Mouse (Mus musculus) testis, adult 2 months (tissue): ENCODE measurements around the gene Neu2. TPM values are rescaled to one million over a fixed set of nuclear protein-coding genes. Genes with fewer than 3 reads are reported as not detected.

Experiments
- H3K27ac ChIP-seq: fragments of 200-500 bp; 2 replicates; pipeline ENCODE4 v1.5.1; 2012; ENCODE audit warnings: low read depth, low read length; ENCODE audit not compliant: control insufficient read depth, insufficient read depth
- H3K27me3 ChIP-seq: fragments of 200-500 bp; 2 replicates; pipeline ENCODE4 v1.6.1; 2012; ENCODE audit warnings: mild to moderate bottlenecking, low read length, moderate library complexity; ENCODE audit not compliant: control insufficient read depth, insufficient read depth
- H3K36me3 ChIP-seq: fragments of 200-500 bp; 2 replicates; pipeline ENCODE4 v1.6.1; 2012; ENCODE audit warnings: mild to moderate bottlenecking, low read length; ENCODE audit not compliant: control insufficient read depth, insufficient read depth
- H3K4me1 ChIP-seq: fragments of 200-500 bp; 2 replicates; pipeline ENCODE4 v1.6.1; 2012; ENCODE audit warnings: low read length; ENCODE audit not compliant: control insufficient read depth, insufficient read depth
- H3K4me3 ChIP-seq: fragments of 200-500 bp; 2 replicates; pipeline ENCODE4 v1.5.1; 2012; ENCODE audit warnings: low read depth, mild to moderate bottlenecking, low read length, moderate library complexity, mixed read lengths; ENCODE audit not compliant: control insufficient read depth
- CTCF ChIP-seq: fragments of 200-500 bp; IDR thresholded peaks from 2 replicates; pipeline ENCODE4 v1.5.1; 2012; ENCODE audit warnings: low read depth, mild to moderate bottlenecking, inconsistent platforms, low read length, moderate library complexity; ENCODE audit not compliant: control insufficient read depth, insufficient read depth, insufficient replicate concordance
- POLR2A ChIP-seq: fragments of 200-500 bp; IDR thresholded peaks from 2 replicates; pipeline ENCODE4 v1.6.1; 2012; ENCODE audit warnings: low read depth, mild to moderate bottlenecking, inconsistent platforms, low read length, moderate library complexity; ENCODE audit not compliant: control insufficient read depth
- polyA plus RNA-seq: library from polyadenylated mRNA; depleted of rRNA; stranded (reverse); fragments of >200 nt; gene quantifications from 2 replicates; pipeline ENCODE4 v1.2.3, GENCODE M21; 2012; rRNA removed

Gene Neu2
- polyA plus RNA-seq, 1 experiment = 0.59 TPM

DNA sequence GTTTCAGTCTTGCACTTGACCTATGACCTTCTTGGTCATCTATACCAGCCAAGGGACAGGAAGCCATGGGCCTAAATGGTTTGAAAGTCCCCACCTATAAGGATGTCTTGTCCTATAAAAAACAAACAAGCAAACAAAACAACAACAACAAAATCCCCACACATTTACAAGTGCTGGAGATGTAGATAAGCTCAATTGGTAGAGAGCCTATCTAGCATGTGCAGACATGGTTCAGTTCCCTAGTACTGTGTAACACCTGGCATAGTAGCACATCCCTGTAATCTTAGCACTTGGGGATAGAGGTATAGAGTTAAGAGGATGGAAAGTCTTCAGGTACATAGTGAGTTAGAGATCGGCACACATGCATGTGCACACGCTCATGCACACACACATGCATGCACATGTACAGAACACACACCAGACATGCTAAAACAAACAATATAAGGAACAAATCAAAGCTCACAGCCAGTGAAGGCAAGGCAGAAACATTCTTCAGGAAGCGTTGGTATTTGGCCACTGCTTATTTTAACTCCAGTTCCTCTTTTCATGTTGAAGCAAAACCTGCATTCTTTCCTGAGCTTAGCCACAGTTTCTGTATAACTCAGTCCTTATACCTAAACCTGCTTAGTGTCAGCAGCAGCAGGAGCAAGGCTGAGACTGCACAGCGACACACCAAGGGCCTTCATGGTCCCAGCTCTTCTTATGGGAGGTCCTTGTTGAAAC lies 128.3 kb downstream of the Neu2 start:
- peak overlapping the region; percentile 48 for H3K4me3 ChIP-seq
- no peaks in the 10 kb centered on the region for H3K27me3 ChIP-seq
- TF ChIP-seq CTCF (no peak), POLR2A (no peak)
- no peaks in the 10 kb centered on the region for H3K36me3 ChIP-seq
- peaks cover 4% of the 10 kb centered on the region; the same call in 1 of the 2 replicates for H3K4me1 ChIP-seq
- no peak overlapping the region for H3K27ac ChIP-seq

DNA sequence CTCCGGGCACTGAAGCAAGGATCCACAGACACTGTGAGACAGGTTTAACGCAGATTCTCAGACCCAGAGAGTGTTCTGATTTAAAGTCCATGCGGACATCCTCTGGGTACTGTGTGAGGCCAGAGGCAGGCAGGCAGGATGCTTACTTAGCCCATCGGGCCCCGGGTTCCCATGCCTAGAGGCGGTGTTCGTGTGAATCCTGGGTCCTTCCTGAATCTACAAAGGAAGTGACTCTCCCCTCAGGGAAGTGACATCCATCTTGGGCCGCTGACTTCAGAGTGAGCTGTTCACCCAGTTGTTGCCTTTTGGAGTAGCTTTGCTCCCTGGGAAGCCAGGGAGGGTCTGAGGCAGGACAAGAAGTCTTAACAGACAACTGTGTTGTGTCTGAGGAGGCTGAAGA lies 130.0 kb downstream of the Neu2 start:
- H3K27ac ChIP-seq = peak overlapping the region; percentile 35; the same call in 1 of the 2 replicates
- no peaks in the 10 kb centered on the region for H3K27me3 ChIP-seq
- peaks cover 4% of the 10 kb centered on the region; the same call in 1 of the 2 replicates for H3K4me1 ChIP-seq
- peak overlapping the region; percentile 62 for H3K4me3 ChIP-seq
- TF ChIP-seq POLR2A = no peak
- TF ChIP-seq CTCF = no peak
- no peaks in the 10 kb centered on the region for H3K36me3 ChIP-seq

DNA sequence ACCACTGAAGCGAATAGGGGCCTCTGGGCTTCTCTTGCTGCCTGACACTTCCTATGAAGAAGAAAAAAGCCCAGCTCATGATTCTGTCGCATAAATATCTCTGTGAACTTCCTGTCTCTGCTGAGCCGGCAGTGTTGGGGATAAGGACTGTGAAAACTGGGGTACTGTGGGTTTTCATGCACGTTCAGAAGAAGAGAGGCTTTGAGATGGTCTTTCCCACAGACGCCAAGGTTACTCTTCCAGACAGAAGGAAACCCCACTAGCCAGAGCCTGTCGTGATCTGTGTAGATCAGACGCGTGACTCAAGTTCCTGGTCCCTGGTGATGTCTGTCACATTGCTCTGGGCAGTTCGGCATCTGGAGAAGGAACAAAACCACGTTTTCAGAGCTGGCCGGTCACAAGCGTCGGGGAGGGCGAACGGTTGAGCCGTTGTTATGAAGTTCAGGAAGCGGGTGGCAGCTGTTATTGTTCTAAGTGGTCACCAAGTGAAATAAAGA lies 130.5 kb downstream of the Neu2 start:
- Histone ChIP-seq H3K4me3 (peak overlapping the region; percentile 62), H3K36me3 (no peaks in the 10 kb centered on the region), H3K27ac (no peak overlapping the region), H3K4me1 (peaks cover 4% of the 10 kb centered on the region; the same call in 1 of the 2 replicates), H3K27me3 (no peaks in the 10 kb centered on the region)
- no peak for TF ChIP-seq CTCF
- TF ChIP-seq POLR2A = no peak

DNA sequence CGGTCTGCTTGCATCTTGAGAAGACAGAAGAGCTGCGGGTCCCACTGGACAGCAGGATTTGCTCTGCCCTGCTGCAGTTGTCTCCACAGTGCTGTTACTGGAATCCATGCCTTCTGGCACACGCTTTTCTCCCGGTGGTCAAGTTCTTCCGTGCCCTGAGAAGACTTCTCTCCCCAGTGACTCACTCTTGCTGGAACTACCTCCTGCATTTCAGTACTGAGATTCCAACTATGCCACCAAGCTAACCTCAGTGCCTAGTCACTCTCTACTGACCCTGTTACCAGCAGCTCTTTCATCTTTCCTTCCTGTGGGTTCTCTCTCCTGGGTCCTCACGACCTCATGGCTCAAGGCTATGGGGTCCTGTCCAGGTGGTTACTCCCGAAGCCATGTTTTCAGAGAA lies 133.3 kb downstream of the Neu2 start:
- no peaks in the 10 kb centered on the region for H3K27me3 ChIP-seq
- H3K27ac ChIP-seq = no peak overlapping the region
- H3K4me3 ChIP-seq = no peak overlapping the region
- H3K36me3 ChIP-seq = no peaks in the 10 kb centered on the region
- TF ChIP-seq CTCF = no peak
- no peak for TF ChIP-seq POLR2A
- H3K4me1 ChIP-seq = no peaks in the 10 kb centered on the region; the same call in 1 of the 2 replicates

DNA sequence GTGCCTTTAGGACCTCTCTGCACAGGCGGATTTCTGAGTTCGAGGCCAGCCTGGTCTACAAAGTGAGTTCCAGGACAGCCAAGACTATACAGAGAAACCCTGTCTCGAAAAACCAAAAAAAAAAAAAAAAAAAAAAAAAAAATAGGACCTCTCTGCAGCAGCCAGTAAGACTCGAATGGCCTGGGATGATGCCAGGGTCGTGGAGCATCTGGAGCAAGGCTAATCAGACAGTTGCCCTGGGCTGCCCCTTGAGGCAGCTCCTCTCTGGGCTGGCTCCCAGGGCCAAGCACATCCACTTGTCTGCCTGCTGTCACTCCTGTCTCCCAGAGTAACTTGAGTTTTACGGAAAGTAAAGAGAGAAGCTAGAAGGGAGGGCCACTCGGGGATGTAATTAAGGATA lies 135.4 kb downstream of the Neu2 start:
- Histone ChIP-seq H3K27me3 (no peaks in the 10 kb centered on the region), H3K4me1 (no peaks in the 10 kb centered on the region), H3K36me3 (no peaks in the 10 kb centered on the region), H3K27ac (no peak overlapping the region; the same call in 1 of the 2 replicates), H3K4me3 (no peak overlapping the region)
- TF ChIP-seq CTCF (no peak), POLR2A (no peak)

DNA sequence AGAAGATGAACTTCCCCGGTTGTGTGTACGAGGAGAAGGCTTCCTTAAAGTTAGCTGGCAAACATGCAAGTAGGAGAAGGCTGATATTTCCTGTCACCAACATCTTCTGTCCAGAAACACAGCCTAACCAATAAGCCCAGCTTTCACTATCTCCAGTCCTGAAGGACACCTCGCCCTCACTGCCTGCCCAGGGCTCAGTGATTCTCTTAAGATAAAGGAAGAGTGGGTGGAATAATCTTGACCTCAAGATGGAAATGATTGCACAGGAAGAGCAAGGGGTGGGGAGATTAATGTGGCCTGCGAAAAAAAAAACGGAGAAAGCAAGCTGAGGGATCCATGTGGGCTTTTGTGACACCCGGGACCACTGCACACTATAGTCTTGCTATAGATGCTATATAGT lies 136.1 kb downstream of the Neu2 start:
- TF ChIP-seq POLR2A (no peak), CTCF (no peak)
- H3K27ac ChIP-seq = no peak overlapping the region; the same call in 1 of the 2 replicates
- no peak overlapping the region for H3K4me3 ChIP-seq
- H3K4me1 ChIP-seq = no peaks in the 10 kb centered on the region
- H3K27me3 ChIP-seq = no peaks in the 10 kb centered on the region
- H3K36me3 ChIP-seq = no peaks in the 10 kb centered on the region

Other genes starting within 250 kb of the Neu2 start
- 418 and 483 TPM in 2 replicates for gene Efhd1, start 245.5 kb upstream of the Neu2 start, polyA plus RNA-seq
- 63.6 and 74.0 TPM in 2 replicates for gene Gigyf2, start 182.9 kb upstream of the Neu2 start, polyA plus RNA-seq
- 0.16 and 0.31 TPM in 2 replicates for gene Kcnj13, start 115.2 kb upstream of the Neu2 start, polyA plus RNA-seq
- not detected in 2 replicates for gene Snorc, start 39.6 kb upstream of the Neu2 start, polyA plus RNA-seq
- 0.89 and 1.2 TPM in 2 replicates for gene Ngef, start 64.0 kb downstream of the Neu2 start, polyA plus RNA-seq
- gene Inpp5d, start 110.4 kb downstream of the Neu2 start, polyA plus RNA-seq = 8.1 and 10.4 TPM in 2 replicates
- gene Atg16l1, start 246.0 kb downstream of the Neu2 start, polyA plus RNA-seq = 7.8 and 9.1 TPM in 2 replicates